In genomic region chr2:124927882-124928758, GRCm38 (mm10) we compare ENCODE assay signal across 8 mouse cellular contexts.
DNase-seq lines count a peak whose midpoint lies in the region; ATAC-seq and TF ChIP-seq lines count a peak whose summit lies in the region.

No protein-coding gene starts in this region.

- ATAC-seq in Patski, result peak; percentile 79
- peak; percentile 56; the same call in 1 of the 2 replicates for ATAC-seq in granulocyte monocyte progenitor cell, adult 5-6 weeks (replicated peaks; ENCODE audit: poor library complexity, severe bottlenecking)
- ATAC-seq in kidney, postnatal 0 days (replicated peaks; ENCODE audit: low FRiP score, low read depth), result peak; percentile 49; the same call in 1 of the 2 replicates
- no peak for ATAC-seq in liver, embryonic 14.5 days (ENCODE audit: insufficient read depth)

- no peak overlapping the region for H3K4me2 ChIP-seq in kidney, postnatal 0 days (ENCODE audit: low read length)
- H3K4me2 ChIP-seq in liver, embryonic 14.5 days (ENCODE audit: low read depth), result no peak overlapping the region

- POLR2A ChIA-PET in Patski (lab: Charles Lee), result no interaction called here

- H3K27ac ChIP-seq in kidney, postnatal 0 days, result no peak overlapping the region
- no peak overlapping the region for H3K27ac ChIP-seq in liver, embryonic 14.5 days

- no peak overlapping the region for H3K9ac ChIP-seq in kidney, postnatal 0 days (ENCODE audit: low read depth, low read length)
- H3K9ac ChIP-seq in liver, embryonic 14.5 days (replicated peaks), result no peak overlapping the region

- no peaks in the 10 kb centered on the region for H3K27me3 ChIP-seq in Patski
- H3K27me3 ChIP-seq in kidney, postnatal 0 days (ENCODE audit: insufficient read depth, low read length), result no peaks in the 10 kb centered on the region
- no peaks in the 10 kb centered on the region for H3K27me3 ChIP-seq in liver, embryonic 14.5 days (ENCODE audit: control insufficient read depth, insufficient read depth, low read length)

- DNase-seq in 3T3-L1 (ENCODE audit: low read depth, low spot score) (peak; percentile 80), Patski (ENCODE audit: low read depth, low spot score) (no peak)
- DNase-seq in embryo, embryonic 10.5 days (ENCODE audit: low spot score), result peak; percentile 62
- peak; percentile 85 for DNase-seq in kidney, postnatal 0 days (ENCODE audit: low spot score)
- no peak for DNase-seq in liver, embryonic 14.5 days (ENCODE audit: low read depth in 3 of 3, low spot score in 3 of 3)
- peak; percentile 43 for DNase-seq in ovary, postnatal 14 days (ENCODE audit: low spot score)
- no peak for DNase-seq in T-cell, adult 2 months (ENCODE audit: low spot score)

- in situ Hi-C loops in Patski (cut with MboI; ENCODE audit: low pct_unique_long_range_greater_than_20kb), result loop anchor here (10.0 to 25.0 kb wide), 2 partner anchors 313 to 1616 kb away; no protein-coding TSS in a partner anchor

- H3K9me3 ChIP-seq in kidney, postnatal 0 days (replicated peaks; ENCODE audit: low read length), result no peaks in the 10 kb centered on the region
- no peaks in the 10 kb centered on the region for H3K9me3 ChIP-seq in liver, embryonic 14.5 days (ENCODE audit: control insufficient read depth, low read length)

- CTCF ChIA-PET in Patski (lab: Charles Lee), result interaction anchor here (0.9 to 1.8 kb wide), 6 partner anchors 12 to 829 kb away, joined by 3 to 4 read pairs (median 3); no protein-coding TSS in a partner anchor

- 90% methylated on average over 10 of the region's 10 CpGs for WGBS in kidney, postnatal 0 days
- 70% methylated on average over 10 of the region's 10 CpGs for WGBS in liver, embryonic 14.5 days (ENCODE audit: insufficient replicate concordance)

- no peak overlapping the region for H3K4me3 ChIP-seq in kidney, postnatal 0 days (replicated peaks; ENCODE audit: low read depth, low read length)
- H3K4me3 ChIP-seq in liver, embryonic 14.5 days (ENCODE audit: insufficient read depth in 1 of 2, low read depth in 2 of 2, low read length in 2 of 2), result no peak overlapping the region

- no peaks in the 10 kb centered on the region for H3K4me1 ChIP-seq in kidney, postnatal 0 days (replicated peaks; ENCODE audit: insufficient read depth, low read length)
- H3K4me1 ChIP-seq in liver, embryonic 14.5 days (replicated peaks; ENCODE audit: control insufficient read depth in 2 of 2, insufficient read depth in 2 of 2, low read length in 1 of 2), result no peaks in the 10 kb centered on the region

- H3K36me3 ChIP-seq in kidney, postnatal 0 days (ENCODE audit: insufficient read depth, low read length), result no peaks in the 10 kb centered on the region
- no peaks in the 10 kb centered on the region for H3K36me3 ChIP-seq in liver, embryonic 14.5 days (replicated peaks; ENCODE audit: control insufficient read depth, insufficient read depth, low read depth)

- no peak for TF ChIP-seq EP300 in liver, embryonic 14.5 days (IDR thresholded peaks at IDR 0.05; ENCODE audit: low read depth)

- peak; percentile 72 for TF ChIP-seq CTCF in Patski (IDR thresholded peaks at IDR 0.05)
- peak; percentile 84 for TF ChIP-seq CTCF in kidney, postnatal 0 days (IDR thresholded peaks at IDR 0.05; ENCODE audit: low read depth)
- TF ChIP-seq CTCF in liver, embryonic 14.5 days (IDR thresholded peaks at IDR 0.05; ENCODE audit: low read depth), result peak; percentile 28

Comparison
In these comparisons a context has a peak if more than half of its experiments do, and no peak if none do; other contexts are left out.
1. DNase-seq: peak in 3T3-L1 (single experiment), embryo, embryonic 10.5 days (single experiment), kidney, postnatal 0 days (single experiment) and ovary, postnatal 14 days (single experiment); none in Patski (single experiment), liver, embryonic 14.5 days (0 of 3) and T-cell, adult 2 months (single experiment).
2. CTCF ChIP-seq: peak in every context shown above with its lines; median percentile 84 in kidney, postnatal 0 days; 72 in Patski; 28 in liver, embryonic 14.5 days.